Mouse (Mus musculus): ENCODE results near the gene Abcc12.

DNA sequence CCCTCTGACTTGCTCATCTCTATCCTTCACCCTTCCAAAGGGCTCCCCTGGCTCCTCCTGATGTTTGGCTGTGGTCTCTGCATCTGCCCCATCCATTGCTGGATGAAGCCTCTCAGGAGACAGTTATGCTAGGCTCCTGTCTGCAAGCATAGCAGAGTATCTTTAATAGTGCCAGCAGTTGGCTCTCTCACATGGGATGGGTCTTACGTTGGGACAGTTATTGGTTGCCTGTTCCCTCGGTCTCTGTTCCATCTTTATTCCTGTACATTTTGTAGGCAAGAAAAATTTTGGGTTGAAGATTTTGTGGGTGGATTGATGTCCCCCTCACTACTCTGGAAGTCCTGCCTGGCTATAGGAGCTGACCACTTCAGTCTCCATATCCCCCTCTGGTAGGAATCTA, 117.3 kb downstream of the Abcc12 start:
- TF ChIP-seq CTCF (conservative IDR thresholded peaks at IDR 0.05; ENCODE audit: low read length), result no peak
- no peak for TF ChIP-seq POU5F1 (IDR thresholded peaks at IDR 0.05; ENCODE audit: borderline replicate concordance, low read length)
